Mouse (Mus musculus): Measurements from ENCODE around the gene Abhd16a. TPM values are rescaled to one million over a fixed set of nuclear protein-coding genes. Genes with fewer than 3 reads are reported as not detected.

Gene Abhd16a
- polyA plus RNA-seq, 1 experiment: 64.7 TPM

GRCm38 (mm10) chr17:35097164-35097655 is 8.1 kb downstream of the Abhd16a start:
- H3K27me3 ChIP-seq (ENCODE audit: control insufficient read depth, insufficient read depth, insufficient read length): no peaks in the 10 kb centered on the region
- no peak overlapping the region for H3K4me2 ChIP-seq (ENCODE audit: low read depth)
- peaks cover 4% of the 10 kb centered on the region for H3K36me3 ChIP-seq (ENCODE audit: control insufficient read depth, insufficient read depth)
- TF ChIP-seq POLR2A (IDR thresholded peaks at IDR 0.05; ENCODE audit: insufficient read length, low read depth) (no peak), POLR2AphosphoS2 (IDR thresholded peaks at IDR 0.05; ENCODE audit: insufficient read length, low read depth) (no peak)
- no peaks in the 10 kb centered on the region for H3K79me2 ChIP-seq (ENCODE audit: control insufficient read depth, insufficient read depth)
- no peak overlapping the region for H3ac ChIP-seq (ENCODE audit: control insufficient read depth, insufficient read length)
- no peak overlapping the region for H3K4me3 ChIP-seq

- no peak overlapping the region for H3K4me3 ChIP-seq
- no peak overlapping the region for H3ac ChIP-seq (ENCODE audit: control insufficient read depth, insufficient read length)
- H3K79me2 ChIP-seq (ENCODE audit: control insufficient read depth, insufficient read depth): no peaks in the 10 kb centered on the region
- TF ChIP-seq MAX (IDR thresholded peaks at IDR 0.05; ENCODE audit: low read depth): no peak
- TF ChIP-seq USF1 (IDR thresholded peaks at IDR 0.05; ENCODE audit: low read depth): no peak
- TF ChIP-seq TCF3 (IDR thresholded peaks at IDR 0.05; ENCODE audit: insufficient read length, low read depth): no peak
- TF ChIP-seq SRF (IDR thresholded peaks at IDR 0.05; ENCODE audit: control insufficient read depth, insufficient read length, low read depth): no peak
- no peak for TF ChIP-seq CEBPB (IDR thresholded peaks at IDR 0.05; ENCODE audit: insufficient read depth, poor library complexity, severe bottlenecking)
- no peak for TF ChIP-seq POLR2A (IDR thresholded peaks at IDR 0.05; ENCODE audit: insufficient read length, low read depth)
- TF ChIP-seq TCF12 (IDR thresholded peaks at IDR 0.05; ENCODE audit: insufficient read depth, poor library complexity, severe bottlenecking): no peak
- TF ChIP-seq REST (IDR thresholded peaks at IDR 0.05; ENCODE audit: insufficient read depth, insufficient read length): no peak
- TF ChIP-seq MYOD1 (IDR thresholded peaks at IDR 0.05; ENCODE audit: control insufficient read depth in 1 of 3, insufficient read length in 2 of 3, low read depth in 2 of 3): no peak
- TF ChIP-seq POLR2AphosphoS2 (IDR thresholded peaks at IDR 0.05; ENCODE audit: insufficient read length, low read depth): no peak
- TF ChIP-seq MYOG (IDR thresholded peaks at IDR 0.05; ENCODE audit: control insufficient read depth in 1 of 3, insufficient read depth in 1 of 3, insufficient read length in 2 of 3, low read depth in 2 of 3): no peak
- no peak for TF ChIP-seq E2F4 (IDR thresholded peaks at IDR 0.05; ENCODE audit: insufficient read depth)
- H3K36me3 ChIP-seq (ENCODE audit: control insufficient read depth, insufficient read depth): peaks cover 4% of the 10 kb centered on the region
- no peak overlapping the region for H3K4me2 ChIP-seq (ENCODE audit: low read depth)
- no peaks in the 10 kb centered on the region for H3K27me3 ChIP-seq (ENCODE audit: control insufficient read depth, insufficient read depth, insufficient read length)
These were observed 11.2 kb downstream of the Abhd16a start for GRCm38 (mm10) chr17:35100196-35100765.

GRCm38 (mm10) chr17:35101161-35101560 is 12.1 kb downstream of the Abhd16a start:
- TF ChIP-seq REST (IDR thresholded peaks at IDR 0.05; ENCODE audit: insufficient read depth, insufficient read length): no peak
- TF ChIP-seq MYOD1 (IDR thresholded peaks at IDR 0.05; ENCODE audit: control insufficient read depth in 1 of 3, insufficient read length in 2 of 3, low read depth in 2 of 3): no peak
- no peak for TF ChIP-seq TCF3 (IDR thresholded peaks at IDR 0.05; ENCODE audit: insufficient read length, low read depth)
- TF ChIP-seq MAX (IDR thresholded peaks at IDR 0.05; ENCODE audit: low read depth): no peak
- TF ChIP-seq POLR2AphosphoS2 (IDR thresholded peaks at IDR 0.05; ENCODE audit: insufficient read length, low read depth): no peak
- TF ChIP-seq SRF (IDR thresholded peaks at IDR 0.05; ENCODE audit: control insufficient read depth, insufficient read length, low read depth): no peak
- Histone ChIP-seq H3K79me2 (ENCODE audit: control insufficient read depth, insufficient read depth) (no peaks in the 10 kb centered on the region), H3K36me3 (ENCODE audit: control insufficient read depth, insufficient read depth) (peaks cover 4% of the 10 kb centered on the region), H3K4me3 (no peak overlapping the region), H3ac (ENCODE audit: control insufficient read depth, insufficient read length) (no peak overlapping the region), H3K27me3 (ENCODE audit: control insufficient read depth, insufficient read depth, insufficient read length) (no peaks in the 10 kb centered on the region), H3K4me2 (ENCODE audit: low read depth) (no peak overlapping the region)

DNA sequence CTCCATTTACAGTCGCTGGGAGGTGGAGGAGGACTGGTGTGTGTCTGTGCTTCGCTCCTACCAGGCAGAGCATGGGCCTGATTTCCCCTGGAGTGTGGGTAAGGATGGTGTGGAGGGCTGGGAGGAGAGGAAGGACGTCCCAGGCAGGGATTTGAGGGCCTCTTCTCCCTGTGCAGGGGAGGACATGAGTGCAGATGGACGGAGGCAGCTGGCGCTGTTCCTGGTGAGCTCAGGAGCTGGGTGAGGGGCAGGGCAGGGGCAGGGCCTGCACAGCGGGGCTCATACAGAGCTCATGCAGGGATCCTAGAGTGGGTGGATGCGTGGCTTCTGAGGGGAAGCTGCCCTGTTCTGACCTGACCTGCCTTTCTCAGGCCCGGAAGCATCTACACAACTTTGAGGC is 13.2 kb downstream of the Abhd16a start:
- H3K36me3 ChIP-seq (ENCODE audit: control insufficient read depth, insufficient read depth): peaks cover 4% of the 10 kb centered on the region
- H3ac ChIP-seq (ENCODE audit: control insufficient read depth, insufficient read length): no peak overlapping the region
- no peaks in the 10 kb centered on the region for H3K27me3 ChIP-seq (ENCODE audit: control insufficient read depth, insufficient read depth, insufficient read length)
- H3K79me2 ChIP-seq (ENCODE audit: control insufficient read depth, insufficient read depth): no peaks in the 10 kb centered on the region
- H3K4me3 ChIP-seq: no peak overlapping the region
- TF ChIP-seq MYOD1 (IDR thresholded peaks at IDR 0.05; ENCODE audit: control insufficient read depth in 1 of 3, insufficient read length in 2 of 3, low read depth in 2 of 3) (peak in 1 of 3 experiments; percentile 28), SRF (IDR thresholded peaks at IDR 0.05; ENCODE audit: control insufficient read depth, insufficient read length, low read depth) (no peak), TCF12 (IDR thresholded peaks at IDR 0.05; ENCODE audit: insufficient read depth, poor library complexity, severe bottlenecking) (no peak)
- H3K4me2 ChIP-seq (ENCODE audit: low read depth): no peak overlapping the region

DNA sequence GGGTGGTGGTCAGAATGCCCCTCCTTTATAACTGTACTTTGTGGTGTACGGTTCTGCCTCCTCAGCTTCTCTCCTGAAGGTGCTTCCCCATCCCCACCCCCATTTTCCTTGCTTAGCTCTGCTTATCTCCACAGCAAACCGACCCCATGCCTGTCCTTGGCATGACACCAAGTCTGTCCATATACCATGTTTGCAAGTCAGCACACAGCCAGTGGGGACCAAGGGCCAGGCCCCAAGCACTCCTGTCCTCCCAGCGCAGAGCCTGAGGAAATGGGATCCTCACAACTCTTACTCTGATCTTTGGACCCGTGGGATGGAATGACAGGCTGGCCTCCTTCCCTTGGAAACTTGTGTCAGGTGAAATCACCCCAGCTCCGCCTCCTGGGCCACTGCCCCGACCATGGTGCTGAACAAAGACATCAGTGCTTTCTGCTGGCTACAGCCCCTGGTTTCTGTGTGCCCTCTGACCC is 14.2 kb downstream of the Abhd16a start:
- Histone ChIP-seq H3K4me3 (no peak overlapping the region), H3K27me3 (ENCODE audit: control insufficient read depth, insufficient read depth, insufficient read length) (no peaks in the 10 kb centered on the region), H3K36me3 (ENCODE audit: control insufficient read depth, insufficient read depth) (peaks cover 4% of the 10 kb centered on the region), H3K79me2 (ENCODE audit: control insufficient read depth, insufficient read depth) (no peaks in the 10 kb centered on the region), H3K4me2 (ENCODE audit: low read depth) (no peak overlapping the region), H3ac (ENCODE audit: control insufficient read depth, insufficient read length) (no peak overlapping the region)
- no peak for TF ChIP-seq REST (IDR thresholded peaks at IDR 0.05; ENCODE audit: insufficient read depth, insufficient read length)
- TF ChIP-seq TCF3 (IDR thresholded peaks at IDR 0.05; ENCODE audit: insufficient read length, low read depth): no peak
- no peak for TF ChIP-seq SRF (IDR thresholded peaks at IDR 0.05; ENCODE audit: control insufficient read depth, insufficient read length, low read depth)
- no peak for TF ChIP-seq E2F4 (IDR thresholded peaks at IDR 0.05; ENCODE audit: insufficient read depth)
